Mouse (Mus musculus): Measurements from ENCODE around the gene Rab5c. TPM values are rescaled to one million over a fixed set of nuclear protein-coding genes. Genes with fewer than 3 reads are reported as not detected.
A peak's percentile ranks its signal among the peaks of the same experiment; 100 is the strongest.

The Rab5c gene
- polyA plus RNA-seq, 1 experiment from 2014 or later, result 16.6 TPM

- Histone ChIP-seq H3K4me1 (ENCODE audit: insufficient read depth) (no peaks in the 10 kb centered on the region), H3K4me3 (ENCODE audit: low read depth, low read length) (no peak overlapping the region), H3K4me2 (ENCODE audit: low read depth, low read length) (no peak overlapping the region), H3K27ac (ENCODE audit: low read depth) (no peak overlapping the region), H3K9ac (replicated peaks) (no peak overlapping the region), H3K36me3 (replicated peaks; ENCODE audit: insufficient read depth, low read length) (peaks cover 26% of the 10 kb centered on the region), H3K27me3 (ENCODE audit: insufficient read depth, low read length) (no peaks in the 10 kb centered on the region), H3K9me3 (ENCODE audit: low read length) (no peaks in the 10 kb centered on the region)
- WGBS (ENCODE audit: insufficient replicate concordance), result 60% methylated on average over 3 of the region's 3 CpGs
- ATAC-seq, result no peak
- TF ChIP-seq CTCF (IDR thresholded peaks at IDR 0.05; ENCODE audit: low read depth), result no peak
- no peak for TF ChIP-seq EP300 (IDR thresholded peaks at IDR 0.05; ENCODE audit: low read depth)
- DNase-seq, result no peak
These were observed 40.1 kb upstream of the Rab5c start for GRCm38 (mm10) chr11:100778069-100778468.

DNA sequence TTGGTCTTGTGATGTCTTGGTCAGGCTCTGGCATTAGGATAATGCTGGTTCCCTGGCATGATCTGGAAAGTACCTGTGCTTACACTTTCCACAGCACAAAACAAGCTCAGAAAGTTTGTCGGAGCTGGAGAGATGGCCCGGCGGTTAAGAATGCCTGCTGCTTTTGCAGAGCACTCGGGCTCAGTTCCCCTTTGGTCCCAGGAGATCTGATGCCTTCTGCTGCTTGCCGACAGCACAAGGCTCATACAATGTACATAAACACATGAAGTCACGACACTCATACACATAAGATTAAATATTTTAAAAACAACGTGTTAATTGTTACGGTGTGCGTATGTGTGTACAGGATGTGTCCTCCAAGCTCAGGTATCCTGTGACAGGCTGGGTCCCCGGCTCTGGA is 37.9 kb upstream of the Rab5c start:
- H3K4me1 ChIP-seq (ENCODE audit: insufficient read depth), result peaks cover 2% of the 10 kb centered on the region; the same call in 1 of the 2 replicates
- TF ChIP-seq CTCF (IDR thresholded peaks at IDR 0.05; ENCODE audit: low read depth) (no peak), EP300 (IDR thresholded peaks at IDR 0.05; ENCODE audit: low read depth) (no peak)
- no peaks in the 10 kb centered on the region for H3K9me3 ChIP-seq (ENCODE audit: low read length)

DNA sequence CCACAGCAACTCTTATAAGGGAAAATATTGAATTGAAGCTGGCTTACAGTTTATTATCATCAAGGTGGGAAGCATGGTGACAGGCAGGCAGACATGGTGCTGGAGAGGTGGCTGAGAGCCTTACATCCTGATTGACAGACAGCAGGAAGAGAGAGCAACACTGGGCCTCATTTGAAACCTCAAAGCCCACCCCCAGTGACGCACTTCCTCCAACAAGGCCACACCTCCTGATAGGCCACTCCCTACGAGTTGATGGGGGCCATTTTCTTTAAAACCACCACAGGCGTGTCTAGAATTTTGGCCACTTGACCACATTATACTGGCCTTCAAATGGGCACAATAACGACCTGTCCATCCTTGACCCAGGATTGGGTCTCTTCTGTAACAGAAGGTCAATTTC is 36.2 kb upstream of the Rab5c start:
- no peak for DNase-seq
- no peak overlapping the region for H3K4me2 ChIP-seq (ENCODE audit: low read depth, low read length)
- TF ChIP-seq EP300 (IDR thresholded peaks at IDR 0.05; ENCODE audit: low read depth) (no peak), CTCF (IDR thresholded peaks at IDR 0.05; ENCODE audit: low read depth) (no peak)
- no peak overlapping the region for H3K4me3 ChIP-seq (ENCODE audit: low read depth, low read length)
- no peak for ATAC-seq
- no peak overlapping the region for H3K9ac ChIP-seq (replicated peaks)
- H3K27me3 ChIP-seq (ENCODE audit: insufficient read depth, low read length), result no peaks in the 10 kb centered on the region
- H3K36me3 ChIP-seq (replicated peaks; ENCODE audit: insufficient read depth, low read length), result no peaks in the 10 kb centered on the region; the same call in 1 of the 2 replicates
- WGBS (ENCODE audit: insufficient replicate concordance), result 71% methylated on average over 4 of the region's 4 CpGs
- peaks cover 9% of the 10 kb centered on the region for H3K4me1 ChIP-seq (ENCODE audit: insufficient read depth)
- no peaks in the 10 kb centered on the region for H3K9me3 ChIP-seq (ENCODE audit: low read length)
- no peak overlapping the region for H3K27ac ChIP-seq (ENCODE audit: low read depth)

More for the DNA sequence above, 37.9 kb upstream of the Rab5c start:
- Histone ChIP-seq H3K9ac (replicated peaks) (no peak overlapping the region), H3K4me2 (ENCODE audit: low read depth, low read length) (no peak overlapping the region), H3K27ac (ENCODE audit: low read depth) (peak overlapping the region; percentile 44), H3K4me3 (ENCODE audit: low read depth, low read length) (no peak overlapping the region), H3K36me3 (replicated peaks; ENCODE audit: insufficient read depth, low read length) (peaks cover 13% of the 10 kb centered on the region), H3K27me3 (ENCODE audit: insufficient read depth, low read length) (no peaks in the 10 kb centered on the region)
- DNase-seq, result no peak
- ATAC-seq, result 0 out of 2 replicates have a peak, but pooled peaks have one; percentile 19
- 75% methylated on average over 10 of the region's 10 CpGs for WGBS (ENCODE audit: insufficient replicate concordance)

DNA sequence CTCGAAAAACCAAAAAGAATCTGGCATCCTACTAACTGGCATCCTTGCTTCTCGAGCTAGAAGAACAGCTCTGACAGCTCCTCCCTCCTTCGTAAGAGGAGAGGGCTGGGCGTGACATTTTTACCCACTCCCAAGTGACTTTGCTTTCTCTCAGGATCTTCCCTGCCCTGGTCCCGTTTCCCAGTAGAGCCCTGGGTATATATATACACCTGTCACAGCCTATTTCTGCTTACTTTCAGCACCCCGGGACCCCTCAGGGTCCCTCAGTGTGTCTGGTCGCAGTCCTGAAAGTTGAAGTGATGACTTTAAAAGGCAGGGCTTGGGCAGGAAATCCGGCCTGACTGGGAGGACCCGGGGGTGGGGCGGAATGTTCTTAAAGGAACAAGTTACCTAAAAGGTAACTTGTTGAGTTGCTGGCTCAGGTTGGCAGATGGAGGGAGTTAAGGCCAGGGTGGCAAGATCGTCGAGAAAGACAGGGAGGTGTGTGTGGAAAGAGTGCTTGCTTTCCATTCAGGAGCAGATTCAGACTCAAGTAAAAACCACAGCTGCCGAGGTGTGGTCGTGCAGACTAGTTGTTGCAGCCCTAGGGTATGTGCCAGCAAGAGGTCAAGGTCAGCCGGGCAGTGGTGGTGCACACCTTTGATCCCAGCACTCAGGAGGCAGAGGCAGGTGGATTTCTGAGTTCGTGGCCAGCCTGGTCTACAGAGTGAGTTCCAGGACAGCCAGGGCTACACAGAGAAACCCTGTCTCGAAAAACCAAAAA is 32.8 kb upstream of the Rab5c start, which contains the start of gene Ghdc:
Gene Ghdc, minus strand, starts transcription at position 312 of the 763 bp plus-strand sequence.
- peaks cover 9% of the 10 kb centered on the region for H3K4me1 ChIP-seq (ENCODE audit: insufficient read depth)
- ATAC-seq (peak; percentile 72), DNase-seq (peak; percentile 81)
- H3K27me3 ChIP-seq (ENCODE audit: insufficient read depth, low read length), result no peaks in the 10 kb centered on the region
- no peaks in the 10 kb centered on the region; the same call in 1 of the 2 replicates for H3K36me3 ChIP-seq (replicated peaks; ENCODE audit: insufficient read depth, low read length)
- peak within 1 kb of the TSS; percentile 69 for H3K9ac ChIP-seq (replicated peaks)
- H3K27ac ChIP-seq (ENCODE audit: low read depth), result no peak within 1 kb of the TSS; the same call in 1 of the 2 replicates
- 12% methylated on average over 17 of the region's 17 CpGs for WGBS (ENCODE audit: insufficient replicate concordance)
- TF ChIP-seq CTCF (IDR thresholded peaks at IDR 0.05; ENCODE audit: low read depth) (no peak), EP300 (IDR thresholded peaks at IDR 0.05; ENCODE audit: low read depth) (no peak)
- H3K4me3 ChIP-seq (ENCODE audit: low read depth, low read length), result peak within 1 kb of the TSS; percentile 67
- H3K4me2 ChIP-seq (ENCODE audit: low read depth, low read length), result peak within 1 kb of the TSS; percentile 77
- H3K9me3 ChIP-seq (ENCODE audit: low read length), result no peaks in the 10 kb centered on the region

GRCm38 (mm10) chr11:100769980-100770379 is 32.0 kb upstream of the Rab5c start:
- Histone ChIP-seq H3K9ac (replicated peaks) (peak overlapping the region; percentile 69; the same call in 1 of the 2 replicates), H3K4me1 (ENCODE audit: insufficient read depth) (peaks cover 9% of the 10 kb centered on the region), H3K4me2 (ENCODE audit: low read depth, low read length) (peak overlapping the region; percentile 77), H3K9me3 (ENCODE audit: low read length) (no peaks in the 10 kb centered on the region), H3K4me3 (ENCODE audit: low read depth, low read length) (peak overlapping the region; percentile 67), H3K27me3 (ENCODE audit: insufficient read depth, low read length) (no peaks in the 10 kb centered on the region), H3K36me3 (replicated peaks; ENCODE audit: insufficient read depth, low read length) (no peaks in the 10 kb centered on the region; the same call in 1 of the 2 replicates), H3K27ac (ENCODE audit: low read depth) (no peak overlapping the region)
- 53% methylated on average over 6 of the region's 6 CpGs for WGBS (ENCODE audit: insufficient replicate concordance)
- DNase-seq, result no peak
- TF ChIP-seq CTCF (IDR thresholded peaks at IDR 0.05; ENCODE audit: low read depth) (no peak), EP300 (IDR thresholded peaks at IDR 0.05; ENCODE audit: low read depth) (no peak)
- no peak for ATAC-seq

DNA sequence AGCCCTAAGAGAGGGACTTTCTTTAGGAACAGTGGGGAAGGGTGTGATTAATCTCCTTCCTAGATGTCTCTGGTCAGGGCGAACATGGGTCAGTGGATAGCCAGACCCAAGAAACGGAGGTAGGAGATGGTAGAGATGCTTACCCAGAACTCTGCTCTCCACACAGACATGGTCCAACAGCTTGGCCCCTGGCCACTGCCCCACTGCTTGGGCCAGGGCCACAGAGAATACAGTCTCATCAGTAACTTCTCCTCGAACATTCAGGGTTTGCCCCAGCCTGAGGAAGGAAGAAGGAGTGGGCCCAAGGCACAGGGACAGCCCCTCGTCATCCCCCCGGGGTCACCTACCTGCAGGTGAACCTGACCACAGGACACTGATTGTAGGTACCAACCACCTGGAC is 29.9 kb upstream of the Rab5c start:
- H3K4me3 ChIP-seq (ENCODE audit: low read depth, low read length), result no peak overlapping the region
- 86% methylated on average over 5 of the region's 5 CpGs for WGBS (ENCODE audit: insufficient replicate concordance)
- H3K9ac ChIP-seq (replicated peaks), result no peak overlapping the region
- no peaks in the 10 kb centered on the region for H3K9me3 ChIP-seq (ENCODE audit: low read length)
- H3K27ac ChIP-seq (ENCODE audit: low read depth), result no peak overlapping the region
- DNase-seq, result no peak
- H3K27me3 ChIP-seq (ENCODE audit: insufficient read depth, low read length), result no peaks in the 10 kb centered on the region
- H3K4me2 ChIP-seq (ENCODE audit: low read depth, low read length), result no peak overlapping the region
- H3K36me3 ChIP-seq (replicated peaks; ENCODE audit: insufficient read depth, low read length), result no peaks in the 10 kb centered on the region; the same call in 1 of the 2 replicates
- TF ChIP-seq EP300 (IDR thresholded peaks at IDR 0.05; ENCODE audit: low read depth) (no peak), CTCF (IDR thresholded peaks at IDR 0.05; ENCODE audit: low read depth) (no peak)
- ATAC-seq, result no peak
- H3K4me1 ChIP-seq (ENCODE audit: insufficient read depth), result peaks cover 9% of the 10 kb centered on the region
